Mouse (Mus musculus): ENCODE results near the gene Crk. TPM values are rescaled to one million over a fixed set of nuclear protein-coding genes. Genes with fewer than 3 reads are reported as not detected.

The Crk gene
- polyA plus RNA-seq, 1 experiment from 2014 or later = 134 TPM

- H3K4me2 ChIP-seq (ENCODE audit: low read depth) = no peak overlapping the region
- no peaks in the 10 kb centered on the region for H3K27me3 ChIP-seq (ENCODE audit: control insufficient read depth, insufficient read depth, low read length)
- no peaks in the 10 kb centered on the region for H3K9me3 ChIP-seq (ENCODE audit: control insufficient read depth, low read length)
- no peak overlapping the region for H3K9ac ChIP-seq (ENCODE audit: low read length)
- H3K4me1 ChIP-seq (ENCODE audit: control insufficient read depth, insufficient read depth, low read length) = no peaks in the 10 kb centered on the region
- no peaks in the 10 kb centered on the region for H3K36me3 ChIP-seq (ENCODE audit: control insufficient read depth, insufficient read depth, low read length)
- WGBS = 88% methylated on average over 9 of the region's 9 CpGs
- ATAC-seq (ENCODE audit: insufficient read depth, low FRiP score, low TSS enrichment) (no peak), DNase-seq (ENCODE audit: low spot score) (no peak)
- no peak overlapping the region for H3K4me3 ChIP-seq (ENCODE audit: low read depth, low read length)
- H3K27ac ChIP-seq (ENCODE audit: low read depth, low read length) = no peak overlapping the region
Observed at GRCm38 (mm10) chr11:75644684-75645083, 34.4 kb upstream of the Crk start.

DNA sequence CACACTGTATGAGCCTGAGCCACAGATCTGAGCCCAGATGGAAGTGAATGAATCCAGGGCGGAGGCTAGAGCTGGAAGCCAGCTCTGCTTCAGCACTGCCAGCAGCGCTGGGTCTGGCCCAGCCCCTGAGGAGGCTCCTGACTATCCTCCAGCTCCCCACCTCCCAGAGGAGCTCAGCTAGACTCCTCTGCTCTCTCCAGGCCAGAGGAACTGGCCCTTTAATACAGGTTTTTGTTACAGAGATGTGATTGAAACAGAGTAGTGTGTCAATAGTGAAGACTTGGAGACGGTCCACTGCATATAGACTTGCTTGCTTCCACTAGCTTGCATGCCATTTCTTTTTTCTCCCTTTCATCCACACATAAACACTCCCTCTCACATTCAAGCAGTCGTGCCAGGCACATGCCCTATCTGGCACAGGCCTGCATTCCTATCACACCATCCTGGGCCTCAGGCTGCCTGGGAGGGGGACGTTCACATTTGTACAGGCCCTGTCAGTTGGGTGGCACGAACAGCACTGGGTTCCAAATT, 31.3 kb upstream of the Crk start:
- H3K36me3 ChIP-seq (ENCODE audit: control insufficient read depth, insufficient read depth, low read length) = no peaks in the 10 kb centered on the region
- H3K9ac ChIP-seq (ENCODE audit: low read length) = no peak overlapping the region
- ATAC-seq (ENCODE audit: insufficient read depth, low FRiP score, low TSS enrichment) = no peak
- H3K9me3 ChIP-seq (ENCODE audit: control insufficient read depth, low read length) = no peaks in the 10 kb centered on the region
- H3K4me1 ChIP-seq (ENCODE audit: control insufficient read depth, insufficient read depth, low read length) = no peaks in the 10 kb centered on the region
- peaks cover 5% of the 10 kb centered on the region for H3K27me3 ChIP-seq (ENCODE audit: control insufficient read depth, insufficient read depth, low read length)
- no peak overlapping the region for H3K4me2 ChIP-seq (ENCODE audit: low read depth)
- H3K4me3 ChIP-seq (ENCODE audit: low read depth, low read length) = no peak overlapping the region
- H3K27ac ChIP-seq (ENCODE audit: low read depth, low read length) = no peak overlapping the region
- 70% methylated on average over 6 of the region's 6 CpGs for WGBS
- DNase-seq (ENCODE audit: low spot score) = no peak

GRCm38 (mm10) chr11:75649155-75649561, 29.9 kb upstream of the Crk start:
- no peak overlapping the region for H3K4me3 ChIP-seq (ENCODE audit: low read depth, low read length)
- no peak overlapping the region for H3K27ac ChIP-seq (ENCODE audit: low read depth, low read length)
- ATAC-seq (ENCODE audit: insufficient read depth, low FRiP score, low TSS enrichment) (no peak), DNase-seq (ENCODE audit: low spot score) (no peak)
- H3K27me3 ChIP-seq (ENCODE audit: control insufficient read depth, insufficient read depth, low read length) = peaks cover 13% of the 10 kb centered on the region
- no peaks in the 10 kb centered on the region for H3K9me3 ChIP-seq (ENCODE audit: control insufficient read depth, low read length)
- no peak overlapping the region for H3K4me2 ChIP-seq (ENCODE audit: low read depth)
- H3K36me3 ChIP-seq (ENCODE audit: control insufficient read depth, insufficient read depth, low read length) = no peaks in the 10 kb centered on the region
- peaks cover 8% of the 10 kb centered on the region; the same call in 1 of the 2 replicates for H3K4me1 ChIP-seq (ENCODE audit: control insufficient read depth, insufficient read depth, low read length)
- WGBS = 80% methylated on average over 4 of the region's 4 CpGs
- H3K9ac ChIP-seq (ENCODE audit: low read length) = no peak overlapping the region

GRCm38 (mm10) chr11:75650311-75650710, 28.7 kb upstream of the Crk start, which contains the start of gene Myo1c:
Gene Myo1c, plus strand, starts transcription at chr11:75650504.
- Histone ChIP-seq H3K9me3 (ENCODE audit: control insufficient read depth, low read length) (no peaks in the 10 kb centered on the region), H3K4me2 (ENCODE audit: low read depth) (peak within 1 kb of the TSS; percentile 86), H3K36me3 (ENCODE audit: control insufficient read depth, insufficient read depth, low read length) (no peaks in the 10 kb centered on the region), H3K27me3 (ENCODE audit: control insufficient read depth, insufficient read depth, low read length) (peaks cover 17% of the 10 kb centered on the region), H3K27ac (ENCODE audit: low read depth, low read length) (0 out of 2 replicates have a peak within 1 kb of the TSS, but pooled peaks have one; percentile 44), H3K4me1 (ENCODE audit: control insufficient read depth, insufficient read depth, low read length) (peaks cover 14% of the 10 kb centered on the region; the same call in 1 of the 2 replicates), H3K9ac (ENCODE audit: low read length) (peak within 1 kb of the TSS; percentile 76), H3K4me3 (ENCODE audit: low read depth, low read length) (peak within 1 kb of the TSS; percentile 58)
- DNase-seq (ENCODE audit: low spot score) (no peak), ATAC-seq (ENCODE audit: insufficient read depth, low FRiP score, low TSS enrichment) (no peak)
- 76% methylated on average over 7 of the region's 7 CpGs for WGBS

- H3K9ac ChIP-seq (ENCODE audit: low read length) = peak overlapping the region; percentile 76
- peaks cover 16% of the 10 kb centered on the region; the same call in 1 of the 2 replicates for H3K4me1 ChIP-seq (ENCODE audit: control insufficient read depth, insufficient read depth, low read length)
- peaks cover 18% of the 10 kb centered on the region for H3K27me3 ChIP-seq (ENCODE audit: control insufficient read depth, insufficient read depth, low read length)
- H3K4me3 ChIP-seq (ENCODE audit: low read depth, low read length) = peak overlapping the region; percentile 58
- peak overlapping the region; percentile 86 for H3K4me2 ChIP-seq (ENCODE audit: low read depth)
- WGBS = 45% methylated on average over 13 of the region's 13 CpGs
- no peak for DNase-seq (ENCODE audit: low spot score)
- H3K27ac ChIP-seq (ENCODE audit: low read depth, low read length) = 0 out of 2 replicates have a peak overlapping the region, but pooled peaks have one; percentile 44
- no peak for ATAC-seq (ENCODE audit: insufficient read depth, low FRiP score, low TSS enrichment)
- no peaks in the 10 kb centered on the region for H3K36me3 ChIP-seq (ENCODE audit: control insufficient read depth, insufficient read depth, low read length)
- no peaks in the 10 kb centered on the region for H3K9me3 ChIP-seq (ENCODE audit: control insufficient read depth, low read length)
Observed at GRCm38 (mm10) chr11:75650958-75651425, 28.1 kb upstream of the Crk start.

DNA sequence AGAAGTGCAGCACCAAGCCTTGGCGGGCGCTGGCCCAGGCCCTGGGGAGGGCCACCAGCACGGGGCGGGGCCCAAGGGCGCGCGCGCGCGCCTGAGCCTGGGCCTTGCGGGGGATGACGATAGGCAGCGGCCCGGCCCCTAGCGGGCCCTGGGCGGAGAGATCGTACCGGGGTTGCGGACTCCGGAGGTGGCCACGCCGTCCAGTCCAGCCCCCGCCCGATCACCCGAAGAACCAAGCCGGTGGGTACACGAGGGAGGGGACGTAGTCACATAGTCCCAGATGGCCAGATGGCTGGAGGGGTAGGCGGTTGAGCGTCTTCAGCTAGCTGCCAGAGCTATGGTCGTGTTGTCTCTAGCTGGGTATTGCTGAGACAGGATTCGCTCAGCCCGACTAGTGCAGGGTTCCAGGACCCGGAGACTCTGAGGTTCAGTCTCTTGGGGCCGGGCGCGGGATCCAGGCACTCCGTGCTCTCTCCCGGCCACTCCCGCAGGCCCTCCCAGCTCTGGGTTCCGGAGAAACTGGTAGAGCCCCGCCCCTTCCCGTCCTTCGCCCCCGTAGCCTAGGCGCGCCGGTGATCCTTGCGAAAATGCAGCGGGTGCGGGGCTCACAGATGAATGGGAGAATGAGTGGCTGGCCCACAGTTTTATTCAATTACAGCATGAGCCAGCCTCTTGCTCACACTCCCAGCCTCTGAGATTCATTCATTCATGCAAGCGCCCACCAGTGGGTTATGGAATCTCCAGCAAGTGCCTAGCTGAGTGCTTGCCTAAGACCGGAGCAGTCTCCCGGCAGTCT, 27.4 kb upstream of the Crk start:
- peak overlapping the region; percentile 76 for H3K9ac ChIP-seq (ENCODE audit: low read length)
- H3K36me3 ChIP-seq (ENCODE audit: control insufficient read depth, insufficient read depth, low read length) = no peaks in the 10 kb centered on the region
- DNase-seq (ENCODE audit: low spot score) (peak; percentile 75), ATAC-seq (ENCODE audit: insufficient read depth, low FRiP score, low TSS enrichment) (peak; percentile 46)
- peak overlapping the region; percentile 58 for H3K4me3 ChIP-seq (ENCODE audit: low read depth, low read length)
- 0 out of 2 replicates have a peak overlapping the region, but pooled peaks have one; percentile 44 for H3K27ac ChIP-seq (ENCODE audit: low read depth, low read length)
- WGBS = under 1% methylated on average over 50 of the region's 54 CpGs
- peaks cover 18% of the 10 kb centered on the region for H3K27me3 ChIP-seq (ENCODE audit: control insufficient read depth, insufficient read depth, low read length)
- no peaks in the 10 kb centered on the region for H3K9me3 ChIP-seq (ENCODE audit: control insufficient read depth, low read length)
- H3K4me1 ChIP-seq (ENCODE audit: control insufficient read depth, insufficient read depth, low read length) = peaks cover 20% of the 10 kb centered on the region
- peak overlapping the region; percentile 86 for H3K4me2 ChIP-seq (ENCODE audit: low read depth)

DNA sequence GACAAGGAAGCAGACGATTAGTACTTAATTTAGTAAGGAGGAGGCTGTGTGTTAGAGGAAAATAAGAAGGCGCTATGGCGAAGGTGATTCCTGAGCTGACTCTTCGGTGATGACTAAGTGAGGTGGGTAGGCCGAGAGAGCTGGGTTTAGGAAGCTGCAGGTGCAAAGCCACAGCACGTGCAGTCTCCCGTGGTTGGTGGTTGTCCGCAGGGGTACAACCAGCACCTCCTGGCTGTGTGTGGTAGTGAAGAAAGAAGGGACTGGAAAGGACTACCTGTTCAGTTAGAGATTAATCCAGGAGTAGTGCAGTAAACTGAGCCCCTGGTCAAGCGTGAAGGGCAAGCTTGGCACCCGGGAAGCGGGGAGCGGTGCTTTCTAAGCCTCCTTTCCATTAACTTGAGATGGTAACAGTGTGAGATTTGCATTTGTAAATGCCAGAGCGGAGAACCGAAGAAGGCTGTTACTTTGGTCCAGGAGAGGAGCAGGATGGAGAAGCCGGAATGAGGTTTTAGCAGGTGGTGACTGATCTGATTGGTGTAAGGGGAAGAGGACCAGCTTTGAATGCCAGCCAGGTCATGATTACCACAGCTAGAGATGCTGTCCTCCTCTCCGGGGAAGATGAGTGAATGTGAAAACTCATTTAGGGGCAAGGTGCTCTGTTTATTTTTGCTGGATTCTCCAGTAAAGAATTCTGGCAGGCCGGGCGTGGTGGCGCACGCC, 26.7 kb upstream of the Crk start:
- H3K27me3 ChIP-seq (ENCODE audit: control insufficient read depth, insufficient read depth, low read length) = peaks cover 18% of the 10 kb centered on the region

GRCm38 (mm10) chr11:75652942-75653684, 25.9 kb upstream of the Crk start:
- WGBS = 26% methylated on average over 14 of the region's 14 CpGs
- H3K27me3 ChIP-seq (ENCODE audit: control insufficient read depth, insufficient read depth, low read length) = peaks cover 18% of the 10 kb centered on the region
- H3K36me3 ChIP-seq (ENCODE audit: control insufficient read depth, insufficient read depth, low read length) = no peaks in the 10 kb centered on the region
- no peak overlapping the region for H3K27ac ChIP-seq (ENCODE audit: low read depth, low read length)
- DNase-seq (ENCODE audit: low spot score) = no peak
- no peaks in the 10 kb centered on the region for H3K9me3 ChIP-seq (ENCODE audit: control insufficient read depth, low read length)
- peak overlapping the region; percentile 35 for H3K4me3 ChIP-seq (ENCODE audit: low read depth, low read length)
- no peak overlapping the region for H3K9ac ChIP-seq (ENCODE audit: low read length)
- H3K4me2 ChIP-seq (ENCODE audit: low read depth) = peak overlapping the region; percentile 60
- ATAC-seq (ENCODE audit: insufficient read depth, low FRiP score, low TSS enrichment) = no peak
- peaks cover 20% of the 10 kb centered on the region for H3K4me1 ChIP-seq (ENCODE audit: control insufficient read depth, insufficient read depth, low read length)

More for the DNA sequence above, 26.7 kb upstream of the Crk start:
- peak overlapping the region; percentile 86 for H3K4me2 ChIP-seq (ENCODE audit: low read depth)
- H3K4me3 ChIP-seq (ENCODE audit: low read depth, low read length) = peak overlapping the region; percentile 58
- H3K9ac ChIP-seq (ENCODE audit: low read length) = no peak overlapping the region
- ATAC-seq (ENCODE audit: insufficient read depth, low FRiP score, low TSS enrichment) (no peak), DNase-seq (ENCODE audit: low spot score) (no peak)
- no peak overlapping the region for H3K27ac ChIP-seq (ENCODE audit: low read depth, low read length)
- WGBS = 17% methylated on average over 20 of the region's 20 CpGs
- no peaks in the 10 kb centered on the region for H3K9me3 ChIP-seq (ENCODE audit: control insufficient read depth, low read length)
- H3K36me3 ChIP-seq (ENCODE audit: control insufficient read depth, insufficient read depth, low read length) = no peaks in the 10 kb centered on the region
- H3K4me1 ChIP-seq (ENCODE audit: control insufficient read depth, insufficient read depth, low read length) = peaks cover 20% of the 10 kb centered on the region
